Comparison of ENCODE assay signal across 8 mouse cellular contexts in genomic region chr11:104590148-104590547, GRCm38 (mm10). TPM values are rescaled to one million over a fixed set of nuclear protein-coding genes. Genes with fewer than 3 reads are reported as not detected.
DNase-seq lines count a peak whose midpoint lies in the region; ATAC-seq and TF ChIP-seq lines count a peak whose summit lies in the region.

No protein-coding gene starts in this region.

- no peak overlapping the region for H3K4me2 ChIP-seq in hindbrain, embryonic 11.5 days (replicated peaks; ENCODE audit: low read depth, low read length)
- H3K4me2 ChIP-seq in lung, embryonic 16.5 days (ENCODE audit: low read depth, low read length) = no peak overlapping the region

- TF ChIP-seq CTCF in cerebellum, adult 2 months (IDR thresholded peaks at IDR 0.05; ENCODE audit: borderline replicate concordance, insufficient read depth, low read depth, low read length) = peak; percentile 95

- H3K9ac ChIP-seq in hindbrain, embryonic 11.5 days (ENCODE audit: low read depth, low read length) = no peak overlapping the region
- no peak overlapping the region for H3K9ac ChIP-seq in lung, embryonic 16.5 days (ENCODE audit: low read length)

- no peak overlapping the region for H3K4me3 ChIP-seq in cerebellum, adult 2 months (replicated peaks; ENCODE audit: insufficient read depth, low read depth, low read length)
- H3K4me3 ChIP-seq in hindbrain, embryonic 11.5 days (ENCODE audit: low read depth, low read length) = no peak overlapping the region
- H3K4me3 ChIP-seq in lung, embryonic 16.5 days (ENCODE audit: low read length) = no peak overlapping the region

- TF ChIP-seq POLR2A in cerebellum, adult 2 months (IDR thresholded peaks at IDR 0.05; ENCODE audit: borderline replicate concordance, insufficient read depth, low read length) = no peak

- no peaks in the 10 kb centered on the region for H3K27me3 ChIP-seq in cerebellum, adult 2 months (ENCODE audit: control insufficient read depth, insufficient read depth, low read length)
- no peaks in the 10 kb centered on the region for H3K27me3 ChIP-seq in hindbrain, embryonic 11.5 days (ENCODE audit: control insufficient read depth, insufficient read depth, low read length)
- no peaks in the 10 kb centered on the region for H3K27me3 ChIP-seq in lung, embryonic 16.5 days (ENCODE audit: control insufficient read depth, insufficient read depth, low read depth, low read length)

- H3K4me1 ChIP-seq in cerebellum, adult 2 months (ENCODE audit: control insufficient read depth, insufficient read depth, low read length) = no peaks in the 10 kb centered on the region
- no peaks in the 10 kb centered on the region for H3K4me1 ChIP-seq in hindbrain, embryonic 11.5 days (replicated peaks; ENCODE audit: control insufficient read depth, insufficient read depth, low read length)
- peaks cover 11% of the 10 kb centered on the region for H3K4me1 ChIP-seq in lung, embryonic 16.5 days (replicated peaks; ENCODE audit: control insufficient read depth, insufficient read depth, low read length)

- peak; percentile 64 for ATAC-seq in hindbrain, embryonic 11.5 days (ENCODE audit: low FRiP score)
- peak; percentile 86 for ATAC-seq in lung, embryonic 16.5 days (ENCODE audit: low read depth)

- H3K9me3 ChIP-seq in hindbrain, embryonic 11.5 days (ENCODE audit: control insufficient read depth, low read length) = 0 out of 2 replicates have a peak, but pooled peaks cover 4% of the 10 kb centered on the region
- no peaks in the 10 kb centered on the region for H3K9me3 ChIP-seq in lung, embryonic 16.5 days (ENCODE audit: control insufficient read depth, low read length)

- no peaks in the 10 kb centered on the region for H3K36me3 ChIP-seq in hindbrain, embryonic 11.5 days (ENCODE audit: control insufficient read depth, insufficient read depth, low read length)
- H3K36me3 ChIP-seq in lung, embryonic 16.5 days (ENCODE audit: control insufficient read depth, insufficient read depth, low read length) = no peaks in the 10 kb centered on the region

- DNase-seq in T-cell, adult 2 months (ENCODE audit: low spot score) = peak; percentile 80
- peak; percentile 78 to 80 for DNase-seq in cerebellum, adult 2 months
- DNase-seq in frontal cortex, adult 2 months (ENCODE audit: extremely low spot score in 1 of 2, low spot score in 1 of 2) = peak; percentile 79 to 94
- DNase-seq in hindbrain, embryonic 11.5 days (ENCODE audit: low spot score) = peak; percentile 87
- DNase-seq in layer of hippocampus, adult 9-11 months = peak; percentile 80
- DNase-seq in right cerebral cortex, adult 18-20 months = peak; percentile 82
- peak; percentile 53 for DNase-seq in urinary bladder, postnatal 25 days (ENCODE audit: low spot score)

- 2% methylated on average over 8 of the region's 8 CpGs for WGBS in cerebellum, adult 2 months
- 4% methylated on average over 8 of the region's 8 CpGs for WGBS in hindbrain, embryonic 11.5 days
- WGBS in lung, embryonic 16.5 days = under 1% methylated on average over 8 of the region's 8 CpGs

- no peak overlapping the region for H3K27ac ChIP-seq in cerebellum, adult 2 months (ENCODE audit: insufficient read depth, low read length)
- H3K27ac ChIP-seq in hindbrain, embryonic 11.5 days (ENCODE audit: low read depth, low read length) = no peak overlapping the region
- no peak overlapping the region for H3K27ac ChIP-seq in lung, embryonic 16.5 days (ENCODE audit: low read length)

RNA-seq across cellular contexts. Expression of gene Itgb3, which starts 17.7 kb away (rescaled TPM):
- polyA plus RNA-seq in cerebellum, adult 2 months (2012; rRNA removed) = 2.0 and 2.1 TPM in 2 replicates
- 1.8 and 1.9 TPM in 2 replicates for polyA plus RNA-seq in frontal cortex, adult 2 months (2012; rRNA removed)
- polyA plus RNA-seq in hindbrain, embryonic 11.5 days (2014; fragmentation: Nextera tagmentation; extraction: Ambion mirVana) = 1.3 and 1.4 TPM in 2 replicates
- polyA plus RNA-seq in lung, embryonic 16.5 days (2015; fragmentation: Nextera tagmentation; extraction: Ambion mirVana) = 4.5 and 4.6 TPM in 2 replicates

RNA-seq across cellular contexts. Expression of gene Myl4, which starts 39.7 kb away (rescaled TPM):
- 2.2 and 2.5 TPM in 2 replicates for polyA plus RNA-seq in cerebellum, adult 2 months (2012; rRNA removed)
- polyA plus RNA-seq in frontal cortex, adult 2 months (2012; rRNA removed) = 33.7 and 50.9 TPM in 2 replicates
- 3.4 and 4.5 TPM in 2 replicates for polyA plus RNA-seq in hindbrain, embryonic 11.5 days (2014; fragmentation: Nextera tagmentation; extraction: Ambion mirVana)
- polyA plus RNA-seq in lung, embryonic 16.5 days (2015; fragmentation: Nextera tagmentation; extraction: Ambion mirVana) = 90.2 and 115 TPM in 2 replicates

RNA-seq across cellular contexts. Expression of gene Cdc27, which starts 39.7 kb away (rescaled TPM):
- 20.9 and 22.4 TPM in 2 replicates for polyA plus RNA-seq in cerebellum, adult 2 months (2012; rRNA removed)
- 22.7 and 25.6 TPM in 2 replicates for polyA plus RNA-seq in frontal cortex, adult 2 months (2012; rRNA removed)
- 54.3 and 58.6 TPM in 2 replicates for polyA plus RNA-seq in hindbrain, embryonic 11.5 days (2014; fragmentation: Nextera tagmentation; extraction: Ambion mirVana)
- 36.2 and 37.8 TPM in 2 replicates for polyA plus RNA-seq in lung, embryonic 16.5 days (2015; fragmentation: Nextera tagmentation; extraction: Ambion mirVana)
